Mouse (Mus musculus) forebrain, embryonic 12.5 days (tissue): ENCODE results near the gene Bpifb9a. TPM values are rescaled to one million over a fixed set of nuclear protein-coding genes. Genes with fewer than 3 reads are reported as not detected.
A peak's percentile ranks its signal among the peaks of the same experiment; 100 is the strongest.
"Not testable (repeated sequence)": the region's sequence is repeated elsewhere in the genome, so short reads cannot be mapped to it uniquely, and the experiment has no call there.

Experiments used
- ATAC-seq: fragments of 200-750 bp; cut with Nextera tagmentation; 2 replicates; pipeline ENCODE4 v1.8.0; 2017; ENCODE audit warnings: moderate TSS enrichment; ENCODE audit not compliant: low FRiP score
- H3K27ac ChIP-seq: fragments of 300-500 bp; sonication (generic); 2 replicates; pipeline ENCODE4 v1.5.1; 2016; ENCODE audit warnings: mild to moderate bottlenecking
- H3K27me3 ChIP-seq: fragments of 300-500 bp; sonication (generic); 2 replicates; pipeline ENCODE4 v1.6.1; 2016; ENCODE audit warnings: mild to moderate bottlenecking
- H3K36me3 ChIP-seq: fragments of 300-500 bp; sonication (generic); replicated peaks from 2 replicates; pipeline ENCODE4 v1.6.1; 2016; ENCODE audit warnings: mild to moderate bottlenecking
- H3K4me1 ChIP-seq: fragments of 300-500 bp; sonication (generic); 2 replicates; pipeline ENCODE4 v1.6.1; 2016
- H3K4me2 ChIP-seq: fragments of 300-500 bp; sonication (generic); 2 replicates; pipeline ENCODE4 v1.6.1; 2016; ENCODE audit warnings: mild to moderate bottlenecking, moderate library complexity
- H3K4me3 ChIP-seq: fragments of 300-500 bp; sonication (generic); replicated peaks from 2 replicates; pipeline ENCODE4 v1.5.1; 2016; ENCODE audit warnings: mild to moderate bottlenecking
- H3K9ac ChIP-seq: fragments of 300-500 bp; sonication (generic); 2 replicates; pipeline ENCODE4 v1.6.1; 2016; ENCODE audit warnings: mild to moderate bottlenecking
- H3K9me3 ChIP-seq: fragments of 300-500 bp; sonication (generic); 2 replicates; pipeline ENCODE4 v1.6.1; 2016
- WGBS: fragments of 180-500 bp; shearing (Covaris S2); methylation state at CpG from one replicate; pipeline ENCODE4 v1.1.7; 2016; 5-methylcytosine and 5-hydroxymethylcytosine counted together
- polyA plus RNA-seq: library from polyadenylated mRNA; unstranded; fragments of >200 nt; fragmentation: Nextera tagmentation; extraction: Ambion mirVana; gene quantifications from 2 replicates; pipeline ENCODE4 v1.2.1, GENCODE M21; 2016

Bpifb9a gene
- not detected in 2 replicates for polyA plus RNA-seq

DNA sequence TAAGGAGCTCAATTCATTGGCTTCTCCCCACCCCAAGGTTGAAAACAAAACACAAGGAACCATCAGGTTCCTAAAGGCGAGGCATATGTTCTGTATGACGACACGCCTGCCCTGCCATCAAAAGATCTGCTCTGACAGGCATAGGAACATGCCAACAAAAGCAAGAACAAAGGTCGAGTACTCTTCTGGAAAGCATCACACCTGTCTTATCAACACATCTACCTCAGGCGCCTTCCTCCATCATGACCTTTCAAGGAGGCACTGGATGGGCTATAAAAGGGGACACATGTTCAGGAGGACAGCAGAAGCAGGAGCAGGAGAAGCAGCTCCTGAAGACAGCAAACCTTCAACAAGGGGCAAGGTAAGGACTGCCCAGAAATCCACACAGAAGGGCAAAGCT, at the start of gene Bpifb9a:
Gene Bpifb9a (plus strand): TSS at position 301 of the 400 bp plus-strand sequence.
- not testable (repeated sequence) for H3K27me3 ChIP-seq, H3K9ac ChIP-seq, H3K4me2 ChIP-seq, H3K27ac ChIP-seq, H3K4me1 ChIP-seq, H3K4me3 ChIP-seq, H3K36me3 ChIP-seq, H3K9me3 ChIP-seq, ATAC-seq
- 83% methylated on average over 5 of the region's 5 CpGs for WGBS

DNA sequence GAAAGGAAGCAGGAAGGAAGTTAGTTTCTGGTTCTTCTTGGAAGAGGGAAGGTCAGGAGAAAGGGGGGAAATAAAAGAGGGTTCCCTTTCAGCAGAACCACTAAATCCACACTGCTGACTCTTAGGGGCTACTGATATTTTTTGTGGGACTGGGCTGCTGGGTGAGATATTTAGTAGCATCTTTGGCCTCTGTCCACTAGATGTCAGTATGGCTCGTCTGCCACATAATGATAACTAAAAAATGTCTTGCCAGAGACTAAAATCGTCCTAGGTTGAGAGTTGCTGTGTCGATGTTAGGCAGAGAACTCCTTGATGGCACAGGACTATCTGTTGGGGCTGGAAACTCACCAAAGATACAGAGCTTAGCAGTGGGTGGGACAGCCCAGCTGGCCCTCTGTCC, 48.5 kb upstream of the Bpifb9a start:
- 24% methylated on average over 3 of the region's 3 CpGs for whole genome bisulfite sequencing
- Histone ChIP-seq H3K27ac (no peak overlapping the region), H3K9me3 (no peaks in the 10 kb centered on the region), H3K4me1 (no peaks in the 10 kb centered on the region), H3K4me3 (no peak overlapping the region), H3K9ac (no peak overlapping the region), H3K4me2 (no peak overlapping the region), H3K36me3 (no peaks in the 10 kb centered on the region), H3K27me3 (no peaks in the 10 kb centered on the region)
- no peak for ATAC-seq

DNA sequence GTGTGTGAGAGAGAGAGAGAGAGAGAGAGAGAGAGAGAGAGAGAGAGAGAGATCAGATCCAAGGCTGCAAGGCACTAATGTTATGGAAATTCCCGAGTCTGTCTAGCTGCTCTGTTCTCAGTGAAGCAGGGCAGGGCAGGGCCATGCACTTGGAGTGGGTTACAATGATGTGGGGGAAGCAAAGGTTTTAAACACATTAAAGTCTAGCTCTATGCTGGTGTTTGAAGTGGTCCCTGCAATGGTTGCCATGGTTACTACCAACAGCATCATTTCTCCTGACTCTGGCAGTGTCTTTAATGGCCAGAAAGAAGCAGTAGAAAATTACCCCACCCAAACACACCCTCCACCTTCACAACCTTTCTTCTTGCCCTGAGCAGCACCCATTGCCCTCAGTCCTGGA, 46.5 kb upstream of the Bpifb9a start:
- no peak for ATAC-seq
- no peak overlapping the region for H3K4me3 ChIP-seq
- 43% methylated on average over 1 of the region's 1 CpGs for WGBS

DNA sequence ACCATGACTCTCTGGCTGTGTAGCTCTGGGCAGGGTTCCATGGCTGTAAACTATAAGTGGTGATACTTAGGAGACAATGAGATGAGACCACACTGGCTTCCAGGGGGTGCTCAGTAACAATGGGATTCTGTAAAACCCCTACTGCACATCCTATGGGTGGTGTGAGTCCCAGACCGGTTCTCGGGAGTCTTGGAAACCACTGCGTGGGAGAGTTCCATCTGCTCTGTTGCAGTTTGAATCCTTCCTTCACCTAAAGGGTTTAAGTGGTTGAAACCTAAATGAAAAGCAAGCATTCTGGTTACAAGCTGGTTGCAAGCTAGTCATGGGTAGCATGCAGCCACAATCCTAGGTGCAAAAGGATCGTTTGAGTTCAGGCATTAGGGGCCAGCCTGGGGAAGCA, 45.8 kb upstream of the Bpifb9a start:
- Histone ChIP-seq H3K9ac (no peak overlapping the region), H3K4me1 (no peaks in the 10 kb centered on the region), H3K9me3 (no peaks in the 10 kb centered on the region), H3K27me3 (no peaks in the 10 kb centered on the region), H3K4me2 (no peak overlapping the region), H3K36me3 (no peaks in the 10 kb centered on the region), H3K27ac (no peak overlapping the region), H3K4me3 (no peak overlapping the region)
- WGBS, result 88% methylated on average over 4 of the region's 4 CpGs
- no peak for ATAC-seq

More for the DNA sequence above, 46.5 kb upstream of the Bpifb9a start:
- Histone ChIP-seq H3K4me2 (no peak overlapping the region), H3K27me3 (no peaks in the 10 kb centered on the region), H3K4me1 (no peaks in the 10 kb centered on the region), H3K9me3 (no peaks in the 10 kb centered on the region), H3K27ac (no peak overlapping the region), H3K36me3 (no peaks in the 10 kb centered on the region), H3K9ac (no peak overlapping the region)

DNA sequence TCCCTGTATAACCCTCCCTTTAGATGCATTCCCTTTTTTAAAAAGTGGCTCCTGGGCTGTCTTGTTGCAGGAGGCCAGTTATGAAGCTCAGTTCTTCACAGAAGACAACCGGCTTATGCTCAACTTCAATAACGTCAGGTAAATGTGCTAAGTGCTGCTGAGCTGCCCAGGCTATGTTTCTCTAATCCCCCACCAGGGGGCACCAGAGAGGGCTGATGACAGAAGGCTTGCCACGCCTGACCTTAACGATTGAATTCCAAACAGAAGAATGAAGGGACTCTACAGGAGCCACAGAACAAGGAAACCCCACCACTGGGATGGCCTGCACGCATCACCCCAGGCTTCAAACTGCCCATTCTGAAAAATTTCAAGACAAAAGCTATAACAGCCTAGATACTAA, 42.5 kb upstream of the Bpifb9a start:
- no peaks in the 10 kb centered on the region for H3K4me1 ChIP-seq
- H3K27ac ChIP-seq, result no peak overlapping the region
- no peaks in the 10 kb centered on the region for H3K27me3 ChIP-seq
- no peak for ATAC-seq
- no peak overlapping the region for H3K4me2 ChIP-seq
- no peaks in the 10 kb centered on the region for H3K36me3 ChIP-seq
- no peak overlapping the region for H3K4me3 ChIP-seq
- 14% methylated on average over 5 of the region's 5 CpGs for WGBS
- H3K9ac ChIP-seq, result no peak overlapping the region
- H3K9me3 ChIP-seq, result no peaks in the 10 kb centered on the region

DNA sequence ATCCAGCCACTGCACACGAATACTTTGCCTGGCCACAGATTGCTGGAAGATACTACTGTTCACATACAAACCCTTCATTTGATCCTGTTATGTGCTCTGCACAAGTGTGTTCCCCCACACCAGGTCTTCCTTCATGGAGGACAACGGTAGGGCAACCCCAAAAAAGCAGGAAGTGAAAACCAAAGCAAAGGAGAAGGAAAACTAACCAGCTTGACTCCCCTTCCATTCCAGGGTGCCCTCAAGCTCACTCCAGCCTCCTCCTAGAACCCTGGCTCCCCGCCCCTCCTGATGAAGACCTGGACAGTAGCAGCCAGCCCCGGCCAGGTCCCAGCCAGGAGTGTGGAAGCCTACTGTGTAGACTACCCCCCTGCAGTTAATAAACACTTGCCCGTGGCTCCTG, 37.7 kb upstream of the Bpifb9a start:
- no peaks in the 10 kb centered on the region for H3K27me3 ChIP-seq
- H3K4me2 ChIP-seq, result no peak overlapping the region
- H3K4me1 ChIP-seq, result peaks cover 14% of the 10 kb centered on the region
- no peaks in the 10 kb centered on the region for H3K9me3 ChIP-seq
- WGBS, result 82% methylated on average over 5 of the region's 5 CpGs
- H3K36me3 ChIP-seq, result no peaks in the 10 kb centered on the region
- H3K4me3 ChIP-seq, result no peak overlapping the region
- H3K27ac ChIP-seq, result no peak overlapping the region
- no peak for ATAC-seq
- H3K9ac ChIP-seq, result no peak overlapping the region

DNA sequence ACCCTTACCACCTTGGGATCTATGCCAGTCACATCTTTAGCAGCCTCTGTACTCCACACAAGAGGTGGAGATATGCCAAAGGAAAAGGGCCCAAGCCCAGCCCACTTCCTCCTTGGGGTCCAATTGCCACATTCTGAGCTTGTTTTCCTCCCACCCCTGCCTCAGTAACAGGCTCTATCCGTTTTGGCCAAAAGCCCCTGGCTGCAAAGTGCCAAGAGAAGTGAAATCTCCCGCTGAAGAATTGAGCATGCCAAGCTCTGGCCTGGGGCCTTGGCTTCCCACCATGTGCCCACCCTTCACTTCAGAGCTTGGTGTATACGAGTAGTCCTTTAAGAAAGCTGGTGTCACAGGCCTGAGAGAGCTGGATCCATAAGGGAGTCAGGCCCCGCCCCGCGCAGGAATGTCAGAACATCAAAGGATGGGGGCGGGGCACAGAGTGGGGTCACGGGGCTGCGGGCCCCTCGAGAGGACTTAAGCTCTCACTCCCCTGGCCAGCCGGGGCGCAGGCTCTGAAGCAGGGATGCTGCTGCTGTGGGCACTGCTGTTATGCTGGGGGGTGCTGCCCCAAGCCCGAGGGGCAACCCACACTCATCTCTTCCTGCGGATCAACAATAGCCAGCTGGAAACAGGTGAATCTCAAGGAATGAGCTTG, 34.3 kb upstream of the Bpifb9a start, which contains the start of gene Bpifb5:
Gene Bpifb5 (plus strand): TSS at position 478 of the 652 bp plus-strand sequence.
- WGBS, result 5% methylated on average over 14 of the region's 14 CpGs
- no peak within 1 kb of the TSS for H3K27ac ChIP-seq
- H3K4me3 ChIP-seq, result no peak within 1 kb of the TSS
- H3K9ac ChIP-seq, result no peak within 1 kb of the TSS
- no peaks in the 10 kb centered on the region for H3K27me3 ChIP-seq
- H3K36me3 ChIP-seq, result no peaks in the 10 kb centered on the region
- H3K9me3 ChIP-seq, result no peaks in the 10 kb centered on the region
- no peak for ATAC-seq
- H3K4me1 ChIP-seq, result peaks cover 14% of the 10 kb centered on the region
- peak within 1 kb of the TSS; percentile 34 for H3K4me2 ChIP-seq

DNA sequence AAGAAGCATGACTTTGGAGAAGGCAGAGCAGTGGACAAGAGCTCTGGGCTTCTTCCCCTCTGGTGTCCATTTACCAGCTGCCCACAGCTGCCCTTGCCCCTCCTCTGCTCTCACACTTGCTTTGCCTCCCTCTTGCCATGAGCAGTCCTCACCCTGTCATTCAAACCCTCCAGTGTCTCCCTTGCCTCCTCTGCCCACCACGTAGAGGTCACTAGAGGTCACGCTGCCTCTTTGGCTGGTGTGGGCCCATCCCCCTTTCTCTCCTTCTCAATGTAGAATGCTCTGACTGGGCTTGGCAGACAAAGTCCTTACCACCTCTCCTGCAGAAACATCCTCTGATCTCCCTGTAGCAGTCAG, 33.8 kb upstream of the Bpifb9a start:
- WGBS, result 8% methylated on average over 2 of the region's 2 CpGs
- no peaks in the 10 kb centered on the region for H3K36me3 ChIP-seq
- H3K4me1 ChIP-seq, result peaks cover 14% of the 10 kb centered on the region
- H3K27ac ChIP-seq, result no peak overlapping the region
- H3K9ac ChIP-seq, result no peak overlapping the region
- H3K4me3 ChIP-seq, result no peak overlapping the region
- H3K27me3 ChIP-seq, result no peaks in the 10 kb centered on the region
- H3K4me2 ChIP-seq, result peak overlapping the region; percentile 34; the same call in 1 of the 2 replicates
- no peaks in the 10 kb centered on the region for H3K9me3 ChIP-seq
- ATAC-seq, result no peak

DNA sequence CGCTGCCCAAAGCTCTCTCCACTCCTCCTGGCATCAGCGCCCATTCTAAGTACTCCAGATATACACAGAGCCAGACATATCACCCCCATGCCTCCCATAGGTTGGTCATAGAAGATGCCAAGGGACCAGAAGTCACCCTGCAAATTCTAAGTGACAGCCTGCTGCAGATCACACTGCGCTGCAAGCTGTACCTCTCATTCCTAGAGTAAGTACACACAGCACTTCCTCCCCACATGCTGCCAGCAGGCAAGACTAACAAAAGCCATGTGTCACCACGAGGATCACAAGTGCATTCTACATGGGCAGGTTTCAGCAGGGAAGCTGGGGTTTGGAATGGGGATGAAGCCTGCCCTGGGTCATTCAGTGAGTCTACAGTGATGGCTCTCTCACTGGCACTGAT, 30.7 kb upstream of the Bpifb9a start:
- Histone ChIP-seq H3K4me3 (no peak overlapping the region), H3K27ac (no peak overlapping the region), H3K4me2 (no peak overlapping the region), H3K27me3 (no peaks in the 10 kb centered on the region), H3K36me3 (no peaks in the 10 kb centered on the region), H3K4me1 (peaks cover 14% of the 10 kb centered on the region), H3K9ac (no peak overlapping the region), H3K9me3 (no peaks in the 10 kb centered on the region)
- 77% methylated on average over 4 of the region's 4 CpGs for WGBS
- no peak for ATAC-seq

DNA sequence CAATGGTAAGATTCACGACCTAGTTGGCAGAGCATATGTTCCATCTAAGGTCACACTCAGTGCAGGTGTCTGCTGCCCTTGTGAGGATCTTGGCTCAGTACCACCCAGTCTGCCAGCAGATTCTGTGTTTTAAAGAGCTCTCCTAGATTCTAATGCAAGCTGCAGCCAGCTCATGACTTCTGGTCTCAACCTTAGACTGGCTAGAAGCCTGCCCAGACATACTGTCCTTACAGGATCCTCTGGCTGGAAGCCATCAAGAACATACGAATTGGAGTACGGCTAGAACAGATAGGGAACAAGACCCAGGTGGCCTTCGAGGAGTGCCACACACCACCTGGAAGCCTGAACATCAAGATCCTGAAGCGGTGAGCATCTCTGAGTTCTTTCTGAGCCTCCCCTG, 29.8 kb upstream of the Bpifb9a start:
- H3K9ac ChIP-seq, result no peak overlapping the region
- no peak overlapping the region for H3K27ac ChIP-seq
- 87% methylated on average over 5 of the region's 5 CpGs for WGBS
- no peaks in the 10 kb centered on the region for H3K9me3 ChIP-seq
- H3K27me3 ChIP-seq, result no peaks in the 10 kb centered on the region
- ATAC-seq, result no peak
- no peak overlapping the region for H3K4me3 ChIP-seq
- no peak overlapping the region for H3K4me2 ChIP-seq
- peaks cover 14% of the 10 kb centered on the region for H3K4me1 ChIP-seq
- no peaks in the 10 kb centered on the region for H3K36me3 ChIP-seq

DNA sequence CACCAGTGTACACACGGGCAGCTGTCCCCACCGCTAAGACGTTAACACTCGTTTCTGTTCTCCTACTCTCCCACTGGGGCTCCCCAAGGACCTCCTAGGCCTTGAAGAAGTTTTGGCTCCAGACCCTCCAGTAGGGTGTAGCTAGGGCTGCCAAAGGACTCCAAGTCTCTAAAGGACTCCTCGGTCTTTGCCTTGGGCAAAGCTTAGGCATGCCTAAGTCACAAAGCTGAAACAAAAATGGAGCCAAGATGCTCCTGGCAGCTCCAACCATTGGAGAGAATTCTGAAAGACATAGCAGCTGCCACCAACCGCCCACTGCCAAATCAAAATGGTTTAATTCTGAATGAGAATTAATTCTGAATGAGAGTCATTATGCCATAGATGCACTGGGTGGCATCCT, 24.2 kb upstream of the Bpifb9a start:
- Histone ChIP-seq H3K9me3 (no peaks in the 10 kb centered on the region), H3K4me3 (no peak overlapping the region), H3K27me3 (no peaks in the 10 kb centered on the region), H3K4me1 (no peaks in the 10 kb centered on the region), H3K9ac (no peak overlapping the region), H3K27ac (no peak overlapping the region), H3K36me3 (no peaks in the 10 kb centered on the region), H3K4me2 (no peak overlapping the region)
- WGBS, result 94% methylated on average over 6 of the region's 6 CpGs
- ATAC-seq, result no peak

DNA sequence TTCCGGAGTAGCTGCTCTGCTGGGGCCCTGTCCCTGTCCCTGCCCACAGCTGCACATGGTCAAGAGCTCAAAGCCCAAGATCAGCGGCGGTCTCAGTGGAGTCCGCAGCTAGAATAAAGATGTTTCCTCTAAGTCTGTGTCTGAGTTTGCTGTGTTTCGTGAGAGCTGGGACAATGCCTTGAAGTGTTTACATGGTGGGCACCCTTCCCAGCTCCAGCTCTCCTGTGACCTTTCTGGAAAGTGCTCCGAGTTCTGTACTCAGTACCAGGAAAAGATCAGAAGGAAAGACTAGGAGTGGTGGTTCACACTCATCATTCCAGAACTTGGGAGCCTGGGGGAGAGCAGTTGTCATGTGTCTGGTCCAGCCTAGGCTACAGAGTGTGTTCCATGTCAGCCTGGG, 16.9 kb upstream of the Bpifb9a start:
- Histone ChIP-seq H3K36me3 (no peaks in the 10 kb centered on the region), H3K4me3 (no peak overlapping the region), H3K4me1 (no peaks in the 10 kb centered on the region), H3K9me3 (no peaks in the 10 kb centered on the region), H3K27ac (no peak overlapping the region), H3K27me3 (no peaks in the 10 kb centered on the region), H3K4me2 (no peak overlapping the region), H3K9ac (no peak overlapping the region)
- 89% methylated on average over 6 of the region's 6 CpGs for WGBS
- no peak for ATAC-seq

DNA sequence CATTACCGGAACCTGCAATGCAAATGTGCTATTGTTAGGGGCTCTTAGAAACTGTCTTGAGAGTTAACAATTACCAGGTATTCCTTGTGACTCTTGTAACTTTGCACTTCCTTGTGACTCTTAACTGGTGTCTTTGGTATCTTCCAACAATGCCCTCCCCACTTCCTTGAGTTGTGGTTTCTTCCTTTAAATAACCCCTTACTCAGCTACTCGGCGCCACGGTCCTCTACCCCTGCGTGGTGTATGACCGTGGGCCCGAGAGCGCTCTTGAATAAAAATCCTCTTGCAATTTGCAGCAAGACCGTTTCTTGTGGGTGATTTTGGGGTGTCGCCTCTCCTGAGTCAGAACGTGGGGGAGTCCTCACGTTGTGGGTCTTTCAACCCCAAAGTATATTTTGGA, 14.9 kb upstream of the Bpifb9a start:
- not testable (repeated sequence) for H3K9ac ChIP-seq, H3K4me2 ChIP-seq, H3K27ac ChIP-seq, H3K4me1 ChIP-seq, ATAC-seq, H3K36me3 ChIP-seq, H3K9me3 ChIP-seq, H3K4me3 ChIP-seq, H3K27me3 ChIP-seq
- 95% methylated on average over 12 of the region's 12 CpGs for WGBS
